Mouse (Mus musculus) lung, embryonic 14.5 days (tissue): ENCODE results near the gene 1810013L24Rik. TPM values are rescaled to one million over a fixed set of nuclear protein-coding genes. Genes with fewer than 3 reads are reported as not detected.

Source experiments
- ATAC-seq: fragments of 200-750 bp; cut with Nextera tagmentation; 2 replicates; pipeline ENCODE4 v1.8.0; 2017; ENCODE audit warnings: mild to moderate bottlenecking, moderate TSS enrichment, moderate library complexity; ENCODE audit not compliant: insufficient read depth
- DNase-seq: peaks from one replicate; pipeline ENCODE4 v3.0.0-alpha.2; 2015
- H3K27ac ChIP-seq: fragments of 300-500 bp; sonication (generic); 2 replicates; pipeline ENCODE4 v1.5.1; 2014; ENCODE audit warnings: low read depth, mild to moderate bottlenecking, moderate library complexity
- H3K27me3 ChIP-seq: fragments of 300-500 bp; sonication (generic); 2 replicates; pipeline ENCODE4 v1.6.1; 2014; ENCODE audit warnings: low read length, control low read depth; ENCODE audit not compliant: insufficient read depth
- H3K36me3 ChIP-seq: fragments of 300-500 bp; sonication (generic); 2 replicates; pipeline ENCODE4 v1.6.1; 2014; ENCODE audit warnings: control low read depth; ENCODE audit not compliant: insufficient read depth
- H3K4me1 ChIP-seq: fragments of 300-500 bp; sonication (generic); 2 replicates; pipeline ENCODE4 v1.6.1; 2014; ENCODE audit warnings: antibody characterized with exemption, control low read depth; ENCODE audit not compliant: insufficient read depth
- H3K4me2 ChIP-seq: fragments of 300-500 bp; sonication (generic); 2 replicates; pipeline ENCODE4 v1.6.1; 2014; ENCODE audit warnings: mild to moderate bottlenecking
- H3K4me3 ChIP-seq: fragments of 300-500 bp; sonication (generic); 2 replicates; pipeline ENCODE4 v1.5.1; 2014; ENCODE audit warnings: low read depth, low read length
- H3K9ac ChIP-seq: fragments of 300-500 bp; sonication (generic); 2 replicates; pipeline ENCODE4 v1.6.1; 2014
- H3K9me3 ChIP-seq: fragments of 300-500 bp; sonication (generic); 2 replicates; pipeline ENCODE4 v1.6.1; 2016; ENCODE audit warnings: low read depth, low read length, control low read depth
- CTCF ChIP-seq: IDR thresholded peaks from 2 replicates; pipeline ENCODE4 v1.5.1; 2016; ENCODE audit warnings: antibody characterized with exemption, low read depth
- WGBS: fragments of 180-500 bp; shearing (Covaris S2); extraction: QIAGEN DNeasy Blood & Tissue Kit; methylation state at CpG from one replicate; pipeline ENCODE4 v1.1.7; 2014; 5-methylcytosine and 5-hydroxymethylcytosine counted together
- polyA plus RNA-seq: library from polyadenylated mRNA; unstranded; fragments of >200 nt; fragmentation: Nextera tagmentation; extraction: Ambion mirVana; gene quantifications from 2 replicates; pipeline ENCODE4 v1.2.1, GENCODE M21; 2014

The 1810013L24Rik gene
- polyA plus RNA-seq, 1 experiment from 2014 or later = 15.1 TPM

DNA sequence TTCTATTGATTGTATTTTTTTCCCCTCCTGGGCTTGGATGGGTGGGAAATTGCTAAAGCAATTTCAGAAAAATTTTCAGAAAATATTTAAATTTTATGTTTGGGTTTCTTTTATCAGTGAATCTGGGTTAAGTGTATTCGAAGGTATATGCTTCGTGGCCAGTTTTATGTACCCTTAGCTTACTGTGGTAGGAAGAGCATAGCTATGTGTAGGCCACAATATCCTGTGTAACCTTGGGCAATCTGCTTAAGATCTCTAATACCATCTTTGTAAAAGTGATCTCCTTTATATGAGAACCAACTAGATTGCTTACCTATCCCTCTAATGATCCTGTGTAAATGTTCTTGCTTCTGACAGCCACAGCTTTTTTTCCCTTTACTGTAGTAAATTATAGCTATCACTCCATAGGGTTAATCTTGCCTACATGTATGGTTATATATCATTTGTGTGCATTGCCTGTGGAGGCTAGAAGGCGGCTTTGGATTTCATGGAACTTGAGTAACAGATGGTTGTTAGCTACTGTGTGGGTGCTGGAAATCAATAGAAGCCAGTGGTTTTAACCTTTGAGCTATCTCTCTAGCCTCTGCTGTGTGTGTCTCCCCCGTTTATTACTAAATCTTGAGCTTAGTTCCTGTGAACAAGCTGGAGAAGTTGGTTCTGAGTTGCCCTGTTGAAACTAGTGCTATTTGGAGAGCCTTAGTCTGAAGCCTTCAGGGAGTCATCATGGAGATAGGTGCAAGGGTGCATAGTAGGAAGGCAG lies 18.6 kb downstream of the 1810013L24Rik start:
- ATAC-seq (no peak), DNase-seq (no peak)
- Histone ChIP-seq H3K36me3 (peaks cover 61% of the 10 kb centered on the region), H3K9ac (no peak overlapping the region), H3K4me2 (no peak overlapping the region), H3K4me3 (no peak overlapping the region), H3K27me3 (no peaks in the 10 kb centered on the region), H3K4me1 (no peaks in the 10 kb centered on the region), H3K27ac (no peak overlapping the region), H3K9me3 (no peaks in the 10 kb centered on the region)
- no peak for TF ChIP-seq CTCF
- WGBS = 80% methylated on average over 4 of the region's 4 CpGs

- peak; percentile 63 for DNase-seq
- TF ChIP-seq CTCF = no peak
Observed at GRCm38 (mm10) chr16:8849929-8850328, 20.0 kb downstream of the 1810013L24Rik start.

GRCm38 (mm10) chr16:8855143-8855542 lies 25.2 kb downstream of the 1810013L24Rik start:
- no peak for TF ChIP-seq CTCF
- Histone ChIP-seq H3K9me3 (no peaks in the 10 kb centered on the region), H3K27ac (no peak overlapping the region), H3K4me2 (no peak overlapping the region), H3K9ac (no peak overlapping the region), H3K36me3 (peaks cover 77% of the 10 kb centered on the region), H3K27me3 (no peaks in the 10 kb centered on the region), H3K4me1 (no peaks in the 10 kb centered on the region), H3K4me3 (no peak overlapping the region)
- DNase-seq (no peak), ATAC-seq (no peak)
- WGBS = 90% methylated on average over 2 of the region's 2 CpGs

More at GRCm38 (mm10) chr16:8849929-8850328, 20.0 kb downstream of the 1810013L24Rik start:
- Histone ChIP-seq H3K27ac (no peak overlapping the region), H3K9me3 (no peaks in the 10 kb centered on the region), H3K4me3 (no peak overlapping the region), H3K36me3 (peaks cover 56% of the 10 kb centered on the region), H3K4me1 (no peaks in the 10 kb centered on the region), H3K9ac (no peak overlapping the region), H3K27me3 (no peaks in the 10 kb centered on the region), H3K4me2 (no peak overlapping the region)
- peak; percentile 78 for ATAC-seq
- 75% methylated on average over 1 of the region's 1 CpGs for WGBS

DNA sequence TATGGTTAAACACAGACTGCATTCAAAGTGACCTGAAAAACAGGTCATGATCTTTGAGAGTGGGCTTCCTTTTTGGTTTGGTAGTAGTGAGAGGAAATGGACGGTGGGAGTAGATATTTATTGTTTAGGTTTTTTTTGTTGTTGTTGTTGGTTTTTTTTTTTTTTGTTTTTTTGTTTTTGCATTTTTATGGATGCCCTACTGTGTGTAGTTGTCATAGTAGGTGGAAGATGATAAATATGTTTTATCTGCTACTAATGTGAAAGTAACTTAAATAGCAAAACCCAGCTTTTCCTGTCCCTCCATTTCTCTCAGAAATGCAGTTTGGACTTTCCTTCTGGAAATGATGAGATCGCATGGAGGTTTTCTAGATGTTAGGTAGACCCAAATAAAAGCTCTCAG lies 26.9 kb downstream of the 1810013L24Rik start:
- TF ChIP-seq CTCF = no peak
- Histone ChIP-seq H3K9ac (no peak overlapping the region), H3K9me3 (no peaks in the 10 kb centered on the region), H3K4me2 (no peak overlapping the region), H3K36me3 (peaks cover 79% of the 10 kb centered on the region), H3K27ac (no peak overlapping the region), H3K27me3 (no peaks in the 10 kb centered on the region), H3K4me3 (no peak overlapping the region), H3K4me1 (no peaks in the 10 kb centered on the region)
- DNase-seq (no peak), ATAC-seq (no peak)
- WGBS = 69% methylated on average over 2 of the region's 2 CpGs

- H3K4me3 ChIP-seq = no peak overlapping the region
- TF ChIP-seq CTCF = no peak
- H3K27me3 ChIP-seq = no peaks in the 10 kb centered on the region
- DNase-seq = no peak
- 82% methylated on average over 5 of the region's 5 CpGs for WGBS
- H3K4me1 ChIP-seq = no peaks in the 10 kb centered on the region
- H3K36me3 ChIP-seq = peaks cover 38% of the 10 kb centered on the region
- H3K4me2 ChIP-seq = no peak overlapping the region
- no peaks in the 10 kb centered on the region for H3K9me3 ChIP-seq
- H3K9ac ChIP-seq = no peak overlapping the region
- no peak for ATAC-seq
- no peak overlapping the region for H3K27ac ChIP-seq
Observed at GRCm38 (mm10) chr16:8862336-8862987, 32.6 kb downstream of the 1810013L24Rik start.

- H3K36me3 ChIP-seq = peaks cover 20% of the 10 kb centered on the region
- H3K4me2 ChIP-seq = no peak overlapping the region
- H3K27ac ChIP-seq = no peak overlapping the region
- H3K4me1 ChIP-seq = no peaks in the 10 kb centered on the region
- TF ChIP-seq CTCF = no peak
- ATAC-seq = no peak
- H3K9me3 ChIP-seq = no peaks in the 10 kb centered on the region
- DNase-seq = no peak
- no peak overlapping the region for H3K9ac ChIP-seq
- H3K27me3 ChIP-seq = no peaks in the 10 kb centered on the region
- 30% methylated on average over 4 of the region's 4 CpGs for WGBS
- no peak overlapping the region for H3K4me3 ChIP-seq
Observed at GRCm38 (mm10) chr16:8864223-8864631, 34.3 kb downstream of the 1810013L24Rik start.

GRCm38 (mm10) chr16:8867406-8867955 lies 37.6 kb downstream of the 1810013L24Rik start:
- Histone ChIP-seq H3K27me3 (no peaks in the 10 kb centered on the region), H3K27ac (no peak overlapping the region), H3K4me1 (no peaks in the 10 kb centered on the region), H3K4me3 (no peak overlapping the region), H3K36me3 (no peaks in the 10 kb centered on the region), H3K9me3 (no peaks in the 10 kb centered on the region), H3K4me2 (no peak overlapping the region), H3K9ac (no peak overlapping the region)
- DNase-seq = no peak
- no peak for TF ChIP-seq CTCF
- WGBS = 77% methylated on average over 5 of the region's 5 CpGs
- no peak for ATAC-seq
